Mouse (Mus musculus) heart, postnatal 0 days (tissue): ENCODE results near the gene Vps52.

Experiments used
- CTCF ChIP-seq: IDR thresholded peaks from 2 replicates; pipeline ENCODE4 v1.5.1; 2016; ENCODE audit warnings: antibody characterized with exemption, control low read depth, low read depth
- EP300 ChIP-seq: IDR thresholded peaks from 2 replicates; pipeline ENCODE4 v1.6.1; 2016; ENCODE audit warnings: antibody characterized with exemption, low read depth

GRCm38 (mm10) chr17:33916294-33916693 is 39.3 kb upstream of the Vps52 start:
- TF ChIP-seq EP300 = no peak
- TF ChIP-seq CTCF = no peak
